Mouse (Mus musculus): ENCODE results near the gene Hecw2. TPM values are rescaled to one million over a fixed set of nuclear protein-coding genes. Genes with fewer than 3 reads are reported as not detected.

Gene Hecw2
- polyA plus RNA-seq, 1 experiment from 2014 or later: 5.5 TPM

- under 1% methylated on average over 78 of the region's 81 CpGs for WGBS
- Histone ChIP-seq H3K9me3 (no peaks in the 10 kb centered on the region), H3K27me3 (no peaks in the 10 kb centered on the region), H3K4me3 (peak within 1 kb of the TSS; percentile 88), H3K9ac (peak within 1 kb of the TSS; percentile 86), H3K36me3 (no peaks in the 10 kb centered on the region), H3K4me2 (peak within 1 kb of the TSS; percentile 61), H3K4me1 (no peaks in the 10 kb centered on the region), H3K27ac (peak within 1 kb of the TSS; percentile 92)
- ATAC-seq (ENCODE audit: borderline replicate concordance, extremely low read depth, low FRiP score, low TSS enrichment): peak; percentile 99
Observed at GRCm38 (mm10) chr1:53784721-53785418, 410.1 kb downstream of the Hecw2 start, which contains the start of gene Stk17b. TSS of gene Stk17b (minus strand) at chr1:53785224.

- Histone ChIP-seq H3K27me3 (no peaks in the 10 kb centered on the region), H3K27ac (peak overlapping the region; percentile 92), H3K4me1 (no peaks in the 10 kb centered on the region), H3K36me3 (no peaks in the 10 kb centered on the region), H3K4me3 (peak overlapping the region; percentile 88), H3K9me3 (no peaks in the 10 kb centered on the region), H3K9ac (peak overlapping the region; percentile 86), H3K4me2 (peak overlapping the region; percentile 61)
- WGBS: under 1% methylated on average over 17 of the region's 17 CpGs
- ATAC-seq (ENCODE audit: borderline replicate concordance, extremely low read depth, low FRiP score, low TSS enrichment): peak; percentile 6
Observed at GRCm38 (mm10) chr1:53784291-53784720, 410.7 kb downstream of the Hecw2 start.

DNA sequence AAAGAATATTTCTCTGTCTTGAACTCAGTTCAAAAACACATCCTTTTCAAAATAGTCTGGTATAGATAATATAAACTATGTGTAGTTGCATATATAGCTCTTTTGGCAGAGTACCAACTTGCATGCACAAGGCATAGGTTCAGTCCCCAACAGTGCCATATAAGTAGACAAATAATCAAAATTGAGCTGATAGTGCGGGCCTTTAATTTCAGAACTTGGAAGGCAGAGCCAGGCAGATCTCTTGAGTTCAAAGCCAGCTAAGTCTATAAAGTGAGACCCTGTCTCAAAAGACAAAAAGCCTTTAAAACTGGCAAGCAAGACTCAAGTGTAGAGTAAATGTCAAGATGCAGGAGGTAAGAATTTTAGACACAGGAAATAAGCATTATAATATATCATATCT lies 412.0 kb downstream of the Hecw2 start:
- no peak overlapping the region for H3K4me2 ChIP-seq
- no peak for ATAC-seq (ENCODE audit: borderline replicate concordance, extremely low read depth, low FRiP score, low TSS enrichment)
- WGBS: 75% methylated on average over 1 of the region's 1 CpGs

DNA sequence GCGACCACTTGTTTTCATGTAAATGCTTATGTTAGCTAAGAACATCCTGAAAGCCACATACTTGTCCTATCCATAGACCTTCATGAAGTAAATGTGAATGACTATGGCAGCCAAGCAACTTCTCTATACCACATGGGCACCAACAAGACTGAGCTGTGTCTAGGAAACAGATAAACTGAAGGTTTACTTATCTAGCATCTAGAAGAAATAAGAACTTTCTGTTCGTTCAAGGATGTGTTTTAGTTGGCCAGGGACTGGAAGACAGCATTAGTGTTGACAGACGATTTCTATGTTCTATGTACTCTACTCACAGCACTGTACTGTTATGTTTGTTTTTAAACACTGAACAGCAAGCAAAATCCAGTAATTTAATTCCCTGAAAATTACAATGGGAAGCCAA lies 412.9 kb downstream of the Hecw2 start:
- no peaks in the 10 kb centered on the region for H3K36me3 ChIP-seq
- no peak overlapping the region for H3K27ac ChIP-seq
- 70% methylated on average over 3 of the region's 3 CpGs for WGBS
- H3K4me2 ChIP-seq: no peak overlapping the region
- H3K4me1 ChIP-seq: no peaks in the 10 kb centered on the region
- H3K27me3 ChIP-seq: no peaks in the 10 kb centered on the region
- no peaks in the 10 kb centered on the region for H3K9me3 ChIP-seq
- no peak overlapping the region for H3K4me3 ChIP-seq
- no peak for ATAC-seq (ENCODE audit: borderline replicate concordance, extremely low read depth, low FRiP score, low TSS enrichment)
- H3K9ac ChIP-seq: no peak overlapping the region

More for the DNA sequence above, 412.0 kb downstream of the Hecw2 start:
- H3K4me3 ChIP-seq: no peak overlapping the region
- H3K36me3 ChIP-seq: no peaks in the 10 kb centered on the region
- no peaks in the 10 kb centered on the region for H3K27me3 ChIP-seq
- no peaks in the 10 kb centered on the region for H3K9me3 ChIP-seq
- no peak overlapping the region for H3K27ac ChIP-seq
- H3K4me1 ChIP-seq: no peaks in the 10 kb centered on the region
- H3K9ac ChIP-seq: no peak overlapping the region

DNA sequence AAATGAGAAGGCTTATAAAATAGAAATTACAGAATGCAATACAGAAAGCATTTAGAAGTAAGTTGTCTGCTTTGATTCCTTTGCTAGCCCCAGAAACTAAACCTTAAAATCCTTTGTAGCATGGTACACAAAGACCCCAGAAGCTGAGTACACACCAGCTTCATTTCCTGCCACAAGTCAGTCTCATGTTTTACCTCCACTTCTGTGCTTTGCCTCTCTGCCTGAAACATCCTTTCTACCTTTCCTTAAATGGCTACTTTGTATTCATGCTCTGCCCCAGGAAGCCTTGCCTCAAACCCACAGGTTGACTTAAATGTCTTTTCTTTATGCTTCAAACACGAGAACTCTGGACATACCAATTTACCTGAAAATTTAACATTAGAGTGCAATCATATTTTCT lies 413.7 kb downstream of the Hecw2 start:
- 64% methylated on average over 1 of the region's 1 CpGs for WGBS
- no peaks in the 10 kb centered on the region for H3K27me3 ChIP-seq
- no peak overlapping the region for H3K4me2 ChIP-seq
- H3K4me1 ChIP-seq: no peaks in the 10 kb centered on the region
- no peak overlapping the region for H3K4me3 ChIP-seq
- ATAC-seq (ENCODE audit: borderline replicate concordance, extremely low read depth, low FRiP score, low TSS enrichment): no peak
- H3K27ac ChIP-seq: no peak overlapping the region
- H3K9ac ChIP-seq: no peak overlapping the region
- H3K9me3 ChIP-seq: no peaks in the 10 kb centered on the region
- no peaks in the 10 kb centered on the region for H3K36me3 ChIP-seq

GRCm38 (mm10) chr1:53776176-53776905 lies 418.6 kb downstream of the Hecw2 start:
- H3K9ac ChIP-seq: no peak overlapping the region
- H3K27ac ChIP-seq: no peak overlapping the region
- H3K4me1 ChIP-seq: no peaks in the 10 kb centered on the region
- H3K4me3 ChIP-seq: no peak overlapping the region
- H3K27me3 ChIP-seq: no peaks in the 10 kb centered on the region
- no peaks in the 10 kb centered on the region for H3K9me3 ChIP-seq
- no peak for ATAC-seq (ENCODE audit: borderline replicate concordance, extremely low read depth, low FRiP score, low TSS enrichment)
- WGBS: 89% methylated on average over 7 of the region's 7 CpGs
- H3K4me2 ChIP-seq: no peak overlapping the region
- H3K36me3 ChIP-seq: no peaks in the 10 kb centered on the region

- H3K27me3 ChIP-seq: no peaks in the 10 kb centered on the region
- no peaks in the 10 kb centered on the region for H3K9me3 ChIP-seq
- H3K9ac ChIP-seq: no peak overlapping the region
- no peaks in the 10 kb centered on the region for H3K36me3 ChIP-seq
- H3K4me3 ChIP-seq: no peak overlapping the region
- H3K4me1 ChIP-seq: no peaks in the 10 kb centered on the region
- WGBS: 82% methylated on average over 2 of the region's 2 CpGs
- no peak for ATAC-seq (ENCODE audit: borderline replicate concordance, extremely low read depth, low FRiP score, low TSS enrichment)
- no peak overlapping the region for H3K27ac ChIP-seq
- no peak overlapping the region for H3K4me2 ChIP-seq
Observed at GRCm38 (mm10) chr1:53775545-53775944, 419.4 kb downstream of the Hecw2 start.

DNA sequence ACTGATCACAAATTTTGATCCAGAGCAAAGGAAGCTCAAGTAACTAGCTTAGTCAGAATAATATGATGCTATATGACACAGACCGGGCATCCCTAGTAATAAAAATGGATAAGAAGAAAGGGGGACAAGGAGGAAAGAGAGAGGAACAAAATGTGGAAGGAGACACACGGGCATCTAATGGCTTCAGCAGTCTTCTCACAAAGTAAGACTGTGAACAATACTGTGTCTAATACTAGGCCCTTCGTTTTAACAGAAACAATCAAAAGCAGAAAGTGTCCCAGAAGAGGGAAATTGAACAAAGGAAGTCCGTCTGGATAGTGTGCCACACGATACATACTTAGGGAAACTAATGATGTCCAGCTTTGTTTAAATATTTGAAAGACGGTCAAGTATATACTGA lies 419.9 kb downstream of the Hecw2 start:
- no peak overlapping the region for H3K4me2 ChIP-seq
- no peaks in the 10 kb centered on the region for H3K27me3 ChIP-seq
- no peaks in the 10 kb centered on the region for H3K9me3 ChIP-seq
- no peaks in the 10 kb centered on the region for H3K4me1 ChIP-seq
- no peak overlapping the region for H3K4me3 ChIP-seq
- no peak for ATAC-seq (ENCODE audit: borderline replicate concordance, extremely low read depth, low FRiP score, low TSS enrichment)
- H3K36me3 ChIP-seq: no peaks in the 10 kb centered on the region
- 78% methylated on average over 6 of the region's 6 CpGs for WGBS
- no peak overlapping the region for H3K9ac ChIP-seq
- no peak overlapping the region for H3K27ac ChIP-seq

GRCm38 (mm10) chr1:53774571-53774970 lies 420.4 kb downstream of the Hecw2 start:
- H3K27ac ChIP-seq: no peak overlapping the region
- H3K4me2 ChIP-seq: no peak overlapping the region
- no peaks in the 10 kb centered on the region for H3K9me3 ChIP-seq
- H3K9ac ChIP-seq: no peak overlapping the region
- no peaks in the 10 kb centered on the region for H3K4me1 ChIP-seq
- ATAC-seq (ENCODE audit: borderline replicate concordance, extremely low read depth, low FRiP score, low TSS enrichment): no peak
- no peaks in the 10 kb centered on the region for H3K36me3 ChIP-seq
- H3K4me3 ChIP-seq: no peak overlapping the region
- 84% methylated on average over 3 of the region's 3 CpGs for WGBS
- no peaks in the 10 kb centered on the region for H3K27me3 ChIP-seq

DNA sequence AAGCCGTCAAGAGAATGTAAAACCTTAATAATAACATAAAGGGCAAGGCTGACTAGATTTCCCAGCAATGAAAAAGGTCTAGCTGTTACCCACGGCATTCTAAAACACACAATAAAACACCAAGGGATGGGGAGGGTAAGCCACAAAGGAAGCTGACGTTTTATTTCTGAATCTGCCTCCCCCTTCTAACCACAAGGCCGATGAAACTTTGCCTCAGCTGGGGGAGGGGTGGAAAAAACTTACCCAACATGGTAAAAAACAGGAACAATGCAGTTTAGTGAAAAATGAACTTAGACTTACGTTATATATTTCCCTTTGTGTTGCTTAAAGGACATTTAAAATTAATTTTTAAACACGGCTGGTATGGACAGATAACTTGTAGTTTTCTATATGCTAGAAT lies 421.0 kb downstream of the Hecw2 start:
- Histone ChIP-seq H3K9me3 (no peaks in the 10 kb centered on the region), H3K36me3 (no peaks in the 10 kb centered on the region), H3K9ac (no peak overlapping the region), H3K4me2 (no peak overlapping the region), H3K4me1 (no peaks in the 10 kb centered on the region), H3K4me3 (no peak overlapping the region), H3K27me3 (no peaks in the 10 kb centered on the region), H3K27ac (no peak overlapping the region)
- 65% methylated on average over 6 of the region's 6 CpGs for WGBS
- no peak for ATAC-seq (ENCODE audit: borderline replicate concordance, extremely low read depth, low FRiP score, low TSS enrichment)

DNA sequence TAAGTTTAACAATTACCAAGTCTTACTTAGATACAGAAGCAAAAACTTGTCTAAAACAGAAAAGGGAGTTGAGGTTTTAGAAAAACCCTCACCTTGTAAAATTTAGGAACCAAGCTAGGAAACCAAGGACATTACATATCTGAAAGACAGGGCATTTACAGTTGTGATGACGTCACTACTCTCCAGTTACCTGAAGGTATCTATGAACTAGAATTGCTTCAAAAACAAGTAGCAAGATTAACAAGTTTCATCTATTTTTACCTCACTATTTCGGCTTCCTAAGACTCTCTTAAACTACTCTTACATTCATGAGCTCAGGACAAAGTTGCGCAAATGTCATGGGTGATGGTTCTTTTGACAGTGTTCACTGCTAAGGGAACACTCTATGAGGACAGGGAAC lies 422.0 kb downstream of the Hecw2 start:
- no peak overlapping the region for H3K4me3 ChIP-seq
- 88% methylated on average over 3 of the region's 3 CpGs for WGBS
- no peaks in the 10 kb centered on the region for H3K27me3 ChIP-seq
- H3K4me2 ChIP-seq: no peak overlapping the region
- no peaks in the 10 kb centered on the region for H3K4me1 ChIP-seq
- H3K27ac ChIP-seq: no peak overlapping the region
- no peak overlapping the region for H3K9ac ChIP-seq
- no peaks in the 10 kb centered on the region for H3K9me3 ChIP-seq
- no peaks in the 10 kb centered on the region for H3K36me3 ChIP-seq
- no peak for ATAC-seq (ENCODE audit: borderline replicate concordance, extremely low read depth, low FRiP score, low TSS enrichment)

DNA sequence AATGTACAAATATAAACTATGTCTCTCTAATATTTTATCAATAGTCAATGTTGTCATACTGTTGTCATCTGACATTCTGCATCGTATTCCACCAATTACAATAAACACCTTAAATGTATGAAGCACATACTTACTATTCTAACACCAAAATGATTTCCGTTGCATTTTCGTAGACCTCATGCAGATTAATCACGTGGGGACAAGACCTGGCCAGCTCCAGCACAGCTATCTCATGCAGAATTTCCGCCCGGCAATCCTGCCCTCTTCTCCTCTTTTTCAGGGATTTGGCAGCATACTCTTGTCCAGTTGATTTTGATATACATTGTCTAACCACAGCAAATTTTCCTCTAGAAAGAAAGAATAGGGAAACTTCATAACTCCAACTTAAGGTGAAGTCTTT lies 423.5 kb downstream of the Hecw2 start:
- H3K27ac ChIP-seq: no peak overlapping the region
- H3K4me3 ChIP-seq: no peak overlapping the region
- no peak overlapping the region for H3K9ac ChIP-seq
- no peak overlapping the region for H3K4me2 ChIP-seq
- no peaks in the 10 kb centered on the region for H3K27me3 ChIP-seq
- H3K4me1 ChIP-seq: no peaks in the 10 kb centered on the region
- H3K36me3 ChIP-seq: no peaks in the 10 kb centered on the region
- WGBS: 89% methylated on average over 6 of the region's 6 CpGs
- no peak for ATAC-seq (ENCODE audit: borderline replicate concordance, extremely low read depth, low FRiP score, low TSS enrichment)
- no peaks in the 10 kb centered on the region for H3K9me3 ChIP-seq

All from lung, embryonic 15.5 days (tissue).